Mouse (Mus musculus): Measurements from ENCODE around the gene Odf2.

GRCm38 (mm10) chr2:29856451-29857260 is 32.4 kb upstream of the Odf2 start:
- no peak for TF ChIP-seq CTCF (IDR thresholded peaks at IDR 0.05; ENCODE audit: control insufficient read depth, insufficient read depth, insufficient replicate concordance, low read depth, low read length)
- no peak for TF ChIP-seq POLR2A (IDR thresholded peaks at IDR 0.05; ENCODE audit: control insufficient read depth, low read depth, low read length)
